Mouse (Mus musculus): ENCODE results near the gene Olfr1176.

- no peak for TF ChIP-seq CTCF (IDR thresholded peaks at IDR 0.05; ENCODE audit: control insufficient read depth, insufficient read depth, insufficient replicate concordance, low read depth, low read length)
- no peak for TF ChIP-seq POLR2A (IDR thresholded peaks at IDR 0.05; ENCODE audit: control insufficient read depth, low read depth, low read length)
Observed at GRCm38 (mm10) chr2:88356304-88356703, 19.8 kb downstream of the Olfr1176 start.

Data from testis, adult 2 months (tissue).